Mouse (Mus musculus) bone marrow, adult 2 months (tissue): ENCODE measurements around the gene Mtor. TPM values are rescaled to one million over a fixed set of nuclear protein-coding genes. Genes with fewer than 3 reads are reported as not detected.

Source experiments
- H3K27ac ChIP-seq: fragments of 200-500 bp; 2 replicates; pipeline ENCODE4 v1.5.1; 2012; ENCODE audit warnings: low read depth, mild to moderate bottlenecking, control low read depth, inconsistent platforms, low read length; ENCODE audit not compliant: control insufficient read depth, poor library complexity, insufficient read depth
- H3K4me1 ChIP-seq: fragments of 200-500 bp; 2 replicates; pipeline ENCODE4 v1.6.1; 2011; ENCODE audit warnings: low read length; ENCODE audit not compliant: control insufficient read depth, insufficient read depth
- H3K4me3 ChIP-seq: fragments of 200-500 bp; replicated peaks from 2 replicates; pipeline ENCODE3; 2011; ENCODE audit warnings: mild to moderate bottlenecking, low read depth, low read length, control low read depth; ENCODE audit not compliant: control insufficient read depth
- CTCF ChIP-seq: fragments of 200-500 bp; IDR thresholded peaks from 2 replicates; pipeline ENCODE4 v1.5.1; 2011; ENCODE audit warnings: low read length, control low read depth; ENCODE audit not compliant: control insufficient read depth, insufficient read depth
- POLR2A ChIP-seq: fragments of 200-500 bp; IDR thresholded peaks from 2 replicates; pipeline ENCODE4 v1.6.1; 2011; ENCODE audit warnings: low read depth, mild to moderate bottlenecking, control low read depth, low read length, borderline replicate concordance; ENCODE audit not compliant: control insufficient read depth
- WGBS: fragments of 180-500 bp; shearing (Covaris S2); methylation state at CpG from one replicate; pipeline ENCODE4 v1.1.7; 2018; 5-methylcytosine and 5-hydroxymethylcytosine counted together
- polyA plus RNA-seq: library from polyadenylated mRNA; stranded (reverse); fragments of >200 nt; gene quantifications from 2 replicates; pipeline ENCODE4 v1.2.4, GENCODE M21; 2011; ENCODE audit warnings: low replicate concordance; ENCODE audit not compliant: missing spikeins, insufficient read depth, insufficient read length

Mtor gene
- polyA plus RNA-seq, 1 experiment = 11.5 TPM

GRCm38 (mm10) chr4:148417074-148417526 is 31.3 kb upstream of the Mtor start:
- no peak for TF ChIP-seq POLR2A
- TF ChIP-seq CTCF = no peak
- 45% methylated on average over 11 of the region's 11 CpGs for WGBS
- H3K27ac ChIP-seq = no peak overlapping the region

GRCm38 (mm10) chr4:148417559-148417958 is 30.9 kb upstream of the Mtor start:
- Histone ChIP-seq H3K4me3 (no peak overlapping the region), H3K27ac (no peak overlapping the region), H3K4me1 (no peaks in the 10 kb centered on the region)
- 52% methylated on average over 6 of the region's 6 CpGs for WGBS
- TF ChIP-seq CTCF (no peak), POLR2A (no peak)

More at GRCm38 (mm10) chr4:148417074-148417526, 31.3 kb upstream of the Mtor start:
- no peak overlapping the region for H3K4me3 ChIP-seq
- no peaks in the 10 kb centered on the region for H3K4me1 ChIP-seq

DNA sequence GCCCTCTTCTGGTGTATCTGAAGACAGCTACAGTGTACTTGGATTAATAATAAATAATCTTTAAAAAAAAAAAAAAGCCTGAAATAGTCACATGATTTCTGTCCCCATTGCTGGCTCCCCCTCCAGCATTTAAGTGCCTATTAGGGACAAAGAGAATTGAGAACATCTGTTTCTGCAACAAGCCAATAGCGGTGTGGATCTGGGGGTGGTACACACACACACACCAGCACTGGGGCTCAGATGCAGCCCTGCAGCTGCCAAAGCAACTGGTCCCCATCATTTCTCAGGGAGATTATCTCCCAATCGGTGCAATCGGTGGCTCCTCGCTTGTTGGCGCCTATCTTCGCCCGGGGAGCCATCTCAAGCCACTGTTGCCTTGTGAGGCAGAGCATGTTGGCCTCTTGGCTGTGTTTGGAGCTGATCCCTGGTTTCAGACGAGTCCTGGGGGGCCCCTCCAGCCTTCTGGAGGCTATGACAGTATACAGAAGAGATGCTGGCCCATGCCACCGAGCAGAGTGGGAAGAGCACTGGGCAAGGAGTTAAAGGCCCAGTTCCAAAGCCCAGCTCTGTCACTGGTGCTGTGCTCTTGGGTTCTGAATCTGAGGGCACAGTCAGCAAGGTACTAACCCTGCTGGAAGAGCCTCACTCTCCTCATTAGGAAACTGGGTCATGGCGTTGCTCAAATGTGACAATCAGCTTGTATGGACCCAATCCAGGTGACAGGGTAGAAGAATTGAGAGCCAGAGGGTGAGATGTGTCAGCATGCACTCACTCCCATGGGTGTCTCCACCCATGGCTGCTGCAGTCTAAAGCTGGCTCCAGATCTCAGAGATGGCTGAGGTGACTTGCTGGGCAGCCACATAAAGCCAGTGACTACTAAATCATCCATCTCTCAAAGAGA is 21.2 kb upstream of the Mtor start:
- no peak overlapping the region for H3K4me3 ChIP-seq
- WGBS = 67% methylated on average over 10 of the region's 10 CpGs
- TF ChIP-seq POLR2A = no peak
- no peak for TF ChIP-seq CTCF
- no peak overlapping the region for H3K27ac ChIP-seq
- peaks cover 3% of the 10 kb centered on the region for H3K4me1 ChIP-seq

DNA sequence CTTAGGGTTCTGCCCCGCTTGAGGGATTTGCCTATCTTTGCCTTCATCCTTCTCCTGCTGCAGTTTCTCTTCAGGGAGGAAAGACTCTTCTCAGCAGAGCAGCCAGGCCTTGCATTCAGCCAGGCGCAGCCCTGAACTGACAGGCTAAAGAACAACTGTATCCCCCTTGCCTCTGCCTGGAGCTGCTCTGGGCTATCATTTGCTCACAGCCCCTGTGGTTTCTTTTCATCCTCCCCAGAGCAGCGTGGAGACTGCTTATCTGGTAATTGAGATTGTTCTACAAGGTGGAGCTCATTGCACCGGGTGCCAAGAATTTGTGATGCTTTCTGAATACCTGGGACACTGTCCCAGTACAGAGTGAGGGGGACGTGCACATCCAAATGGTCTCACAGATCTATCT is 19.9 kb upstream of the Mtor start:
- WGBS = 71% methylated on average over 5 of the region's 5 CpGs
- no peak for TF ChIP-seq CTCF
- TF ChIP-seq POLR2A = no peak
- Histone ChIP-seq H3K27ac (no peak overlapping the region), H3K4me1 (peaks cover 3% of the 10 kb centered on the region), H3K4me3 (no peak overlapping the region)

- TF ChIP-seq POLR2A = no peak
- TF ChIP-seq CTCF = no peak
- WGBS = 87% methylated on average over 11 of the region's 11 CpGs
- no peak overlapping the region for H3K27ac ChIP-seq
- H3K4me3 ChIP-seq = no peak overlapping the region
- peaks cover 3% of the 10 kb centered on the region for H3K4me1 ChIP-seq
These were observed 19.3 kb upstream of the Mtor start for GRCm38 (mm10) chr4:148429121-148429520.

- WGBS = 27% methylated on average over 6 of the region's 6 CpGs
- peak; percentile 81 for TF ChIP-seq CTCF
- TF ChIP-seq POLR2A = no peak
- Histone ChIP-seq H3K4me3 (no peak overlapping the region), H3K27ac (no peak overlapping the region), H3K4me1 (peaks cover 3% of the 10 kb centered on the region)
These were observed 18.7 kb upstream of the Mtor start for GRCm38 (mm10) chr4:148429686-148430085.

DNA sequence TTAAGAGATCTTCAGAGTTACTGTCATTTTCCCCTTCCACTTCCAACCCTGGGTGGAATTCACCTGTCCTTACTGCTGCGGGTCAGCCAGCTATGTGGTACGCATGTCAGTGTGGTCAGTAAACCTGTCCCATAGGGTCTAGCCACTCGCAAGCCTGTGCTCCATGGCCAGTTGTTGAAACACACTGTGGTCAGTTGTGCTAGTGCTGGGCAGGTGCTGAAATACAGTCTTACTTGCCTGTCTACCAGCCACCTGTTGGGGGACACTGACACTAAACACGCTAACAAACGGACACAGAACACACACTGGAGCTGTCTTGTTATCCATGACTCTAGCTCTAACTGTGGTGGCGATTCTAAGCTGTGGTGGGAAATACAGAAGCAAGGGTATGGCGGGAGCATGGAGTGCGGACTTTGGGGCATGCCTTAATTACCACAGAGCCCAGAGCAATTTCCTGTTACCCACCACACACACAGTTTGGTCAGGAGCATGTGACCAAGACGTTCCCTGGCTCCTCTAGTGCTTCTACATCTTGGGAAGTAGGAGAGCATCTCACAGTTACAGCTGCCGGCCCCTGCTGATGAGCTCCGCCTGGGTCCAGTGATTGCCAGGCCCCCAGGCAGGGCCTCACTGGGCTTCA is 17.4 kb upstream of the Mtor start:
- TF ChIP-seq POLR2A (no peak), CTCF (no peak)
- Histone ChIP-seq H3K27ac (no peak overlapping the region), H3K4me1 (peaks cover 3% of the 10 kb centered on the region), H3K4me3 (no peak overlapping the region)
- WGBS = 41% methylated on average over 11 of the region's 11 CpGs

DNA sequence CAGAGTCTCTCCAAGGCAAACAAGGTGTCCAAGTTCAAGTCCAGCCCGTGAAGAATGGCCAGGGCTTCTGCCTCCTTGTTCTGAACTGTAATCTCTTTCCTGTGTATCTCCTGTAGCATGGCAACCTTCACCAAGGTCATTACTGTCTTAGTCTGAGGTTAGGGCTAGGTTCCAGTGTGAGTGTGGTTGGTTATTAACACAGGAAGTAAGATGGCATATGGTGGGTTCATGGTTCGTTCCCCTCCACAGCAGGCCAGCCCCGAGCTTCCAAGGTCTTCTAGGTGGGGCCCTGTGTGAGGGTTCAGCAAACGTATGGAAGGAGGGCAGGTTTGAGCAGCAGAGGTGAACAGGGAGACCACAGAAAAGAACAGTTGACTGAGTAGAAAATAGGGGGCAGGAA is 15.9 kb upstream of the Mtor start:
- peaks cover 3% of the 10 kb centered on the region for H3K4me1 ChIP-seq
- no peak for TF ChIP-seq POLR2A
- TF ChIP-seq CTCF = no peak
- WGBS = 38% methylated on average over 4 of the region's 4 CpGs
- H3K27ac ChIP-seq = no peak overlapping the region
- H3K4me3 ChIP-seq = no peak overlapping the region

DNA sequence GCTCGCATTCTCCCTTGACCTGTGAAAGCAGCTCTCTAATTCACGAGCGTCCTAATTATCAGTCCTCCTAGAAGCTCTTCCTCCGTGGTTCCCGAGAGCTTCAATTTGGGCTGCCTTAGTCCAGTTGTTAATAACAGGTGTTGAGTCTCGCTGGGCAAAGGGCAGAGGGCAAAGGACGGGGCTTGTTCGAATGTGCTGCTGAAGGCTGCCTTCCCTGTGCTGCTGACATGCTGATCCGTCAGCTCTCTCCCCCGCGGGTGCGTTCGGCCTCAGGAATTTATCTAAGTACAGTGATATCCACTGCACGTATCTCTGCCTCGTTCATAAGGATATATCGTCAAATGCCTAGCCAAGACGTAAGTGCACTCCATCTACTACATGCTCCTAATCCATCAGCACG is 15.1 kb upstream of the Mtor start:
- no peak for TF ChIP-seq CTCF
- TF ChIP-seq POLR2A = no peak
- Histone ChIP-seq H3K4me1 (peaks cover 3% of the 10 kb centered on the region), H3K4me3 (no peak overlapping the region), H3K27ac (no peak overlapping the region)
- WGBS = 89% methylated on average over 18 of the region's 18 CpGs
